Mouse (Mus musculus) liver, embryonic 11.5 days (tissue): ENCODE measurements around the gene Zkscan1. TPM values are rescaled to one million over a fixed set of nuclear protein-coding genes. Genes with fewer than 3 reads are reported as not detected.

Experiments
- ATAC-seq: fragments of 200-750 bp; cut with Nextera tagmentation; replicated peaks from 2 replicates; pipeline ENCODE4 v1.8.0; 2017; ENCODE audit warnings: moderate number of reproducible peaks, mild to moderate bottlenecking, moderate TSS enrichment, moderate library complexity; ENCODE audit not compliant: low FRiP score
- DNase-seq: peaks from one replicate; pipeline ENCODE4 v3.0.0-alpha.2; 2017; ENCODE audit warnings: low spot score
- H3K27ac ChIP-seq: fragments of 300-500 bp; sonication (generic); 2 replicates; pipeline ENCODE4 v1.5.1; 2014; ENCODE audit warnings: mild to moderate bottlenecking, low read depth, low read length, control low read depth
- H3K27me3 ChIP-seq: fragments of 300-500 bp; sonication (generic); replicated peaks from 2 replicates; pipeline ENCODE4 v1.6.1; 2014; ENCODE audit warnings: low read length, mixed read lengths; ENCODE audit not compliant: control insufficient read depth, insufficient read depth
- H3K36me3 ChIP-seq: fragments of 300-500 bp; sonication (generic); 2 replicates; pipeline ENCODE4 v1.6.1; 2014; ENCODE audit warnings: mild to moderate bottlenecking, low read length, moderate library complexity, mixed read lengths; ENCODE audit not compliant: control insufficient read depth, insufficient read depth
- H3K4me1 ChIP-seq: fragments of 300-500 bp; sonication (generic); replicated peaks from 2 replicates; pipeline ENCODE4 v1.6.1; 2014; ENCODE audit warnings: low read length, mixed read lengths; ENCODE audit not compliant: control insufficient read depth, insufficient read depth
- H3K4me2 ChIP-seq: fragments of 300-500 bp; sonication (generic); 2 replicates; pipeline ENCODE4 v1.6.1; 2014; ENCODE audit warnings: mild to moderate bottlenecking, control low read depth, moderate library complexity
- H3K4me3 ChIP-seq: fragments of 300-500 bp; sonication (generic); 2 replicates; pipeline ENCODE4 v1.5.1; 2014; ENCODE audit warnings: low read depth, low read length, control low read depth
- H3K9ac ChIP-seq: fragments of 300-500 bp; sonication (generic); 2 replicates; pipeline ENCODE4 v1.6.1; 2014; ENCODE audit warnings: low read depth, low read length, control low read depth
- H3K9me3 ChIP-seq: fragments of 300-500 bp; sonication (generic); 2 replicates; pipeline ENCODE4 v1.6.1; 2016; ENCODE audit warnings: low read length, inconsistent platforms, mixed read lengths; ENCODE audit not compliant: control insufficient read depth
- WGBS: fragments of 180-500 bp; shearing (Covaris S2); extraction: QIAGEN DNeasy Blood & Tissue Kit; methylation state at CpG from one replicate; pipeline ENCODE4 v1.1.7; 2014; 5-methylcytosine and 5-hydroxymethylcytosine counted together
- polyA plus RNA-seq: library from polyadenylated mRNA; unstranded; fragments of >200 nt; fragmentation: Nextera tagmentation; extraction: Ambion mirVana; gene quantifications from 2 replicates; pipeline ENCODE4 v1.2.1, GENCODE M21; 2014

The Zkscan1 gene
- polyA plus RNA-seq, 1 experiment from 2014 or later = 15.8 TPM

DNA sequence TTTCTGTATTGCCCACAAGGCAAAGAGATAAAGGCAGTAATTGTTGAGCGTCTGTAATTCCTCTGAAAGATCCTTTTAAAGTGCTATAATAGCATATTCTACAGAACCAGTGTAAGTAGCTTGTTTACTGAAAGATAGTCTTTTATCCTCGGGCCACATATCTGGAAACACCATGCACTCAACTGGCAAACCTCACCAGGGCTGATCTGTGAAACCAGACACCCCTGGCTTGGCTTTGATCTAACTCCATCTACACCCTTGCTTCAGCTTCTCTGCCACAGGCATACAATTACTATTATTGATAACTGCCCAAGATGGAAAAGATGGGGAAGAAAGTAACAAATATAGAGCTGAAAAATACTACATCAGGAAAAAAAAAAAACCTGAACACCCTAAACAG lies 377 bp upstream of the Zkscan1 start:
- no peak overlapping the region for H3K9ac ChIP-seq
- H3K27ac ChIP-seq = peak overlapping the region; percentile 46; the same call in 1 of the 2 replicates

DNA sequence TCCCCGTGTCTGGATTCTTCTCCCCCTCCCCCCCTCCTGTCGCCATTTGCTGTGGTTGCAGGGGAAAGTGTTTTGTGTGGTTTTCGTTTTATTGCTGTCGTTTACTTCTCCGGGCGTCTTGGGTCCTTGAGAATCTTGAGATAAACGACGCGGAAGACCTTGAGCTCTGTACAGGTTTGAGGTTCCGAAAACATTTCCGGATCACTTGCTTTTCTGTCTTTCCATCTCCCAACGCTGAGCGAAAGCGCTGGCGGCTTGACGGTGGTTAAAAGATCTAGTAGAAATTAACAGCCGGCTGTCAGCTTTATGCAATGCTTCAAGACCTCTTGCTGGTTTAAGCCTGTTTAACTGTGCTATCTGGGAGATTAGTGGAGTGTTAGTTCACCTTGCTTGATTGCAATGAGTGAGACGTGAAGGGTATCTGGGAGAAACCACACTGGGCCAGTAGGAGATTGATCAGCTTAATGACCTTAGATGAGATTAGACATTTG lies 582 bp downstream of the Zkscan1 start:
- Histone ChIP-seq H3K4me2 (peak overlapping the region; percentile 87), H3K36me3 (no peaks in the 10 kb centered on the region; the same call in 1 of the 2 replicates), H3K27me3 (no peaks in the 10 kb centered on the region), H3K9ac (peak overlapping the region; percentile 98), H3K4me3 (peak overlapping the region; percentile 95), H3K9me3 (no peaks in the 10 kb centered on the region), H3K4me1 (peaks cover 9% of the 10 kb centered on the region; the same call in 1 of the 2 replicates), H3K27ac (peak overlapping the region; percentile 85)
- ATAC-seq (no peak), DNase-seq (peak; percentile 35)
- under 1% methylated on average over 18 of the region's 18 CpGs for WGBS

More for the DNA sequence above, 377 bp upstream of the Zkscan1 start:
- ATAC-seq (peak; percentile 76), DNase-seq (no peak)
- Histone ChIP-seq H3K36me3 (no peaks in the 10 kb centered on the region; the same call in 1 of the 2 replicates), H3K4me3 (peak overlapping the region; percentile 95), H3K27me3 (no peaks in the 10 kb centered on the region), H3K4me2 (peak overlapping the region; percentile 87), H3K9me3 (no peaks in the 10 kb centered on the region), H3K4me1 (peaks cover 9% of the 10 kb centered on the region; the same call in 1 of the 2 replicates)
- WGBS = 26% methylated on average over 2 of the region's 2 CpGs

DNA sequence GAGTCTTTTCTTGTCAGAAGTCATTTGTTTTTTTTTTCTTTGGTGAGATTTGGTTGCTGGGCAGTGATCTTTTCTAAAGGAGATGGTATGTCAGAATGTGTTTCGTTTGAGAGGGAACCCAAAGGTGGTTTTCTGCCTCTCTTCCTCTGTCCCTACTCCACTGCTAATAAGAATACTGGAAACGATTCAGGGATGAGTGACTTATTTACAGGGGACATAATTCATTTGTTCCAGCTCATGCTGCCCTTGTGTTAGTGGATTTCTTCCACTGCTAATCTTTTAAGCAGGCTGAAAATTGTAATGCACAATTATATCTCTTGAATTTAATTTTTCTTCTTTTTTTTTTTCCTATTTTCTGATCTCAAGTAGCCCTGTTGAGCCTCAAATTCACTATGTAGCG lies 2.0 kb downstream of the Zkscan1 start:
- no peaks in the 10 kb centered on the region for H3K9me3 ChIP-seq
- H3K36me3 ChIP-seq = no peaks in the 10 kb centered on the region; the same call in 1 of the 2 replicates
- peaks cover 9% of the 10 kb centered on the region; the same call in 1 of the 2 replicates for H3K4me1 ChIP-seq
- DNase-seq (no peak), ATAC-seq (no peak)
- H3K27me3 ChIP-seq = no peaks in the 10 kb centered on the region
- H3K4me3 ChIP-seq = peak overlapping the region; percentile 95; the same call in 1 of the 2 replicates
- peak overlapping the region; percentile 87; the same call in 1 of the 2 replicates for H3K4me2 ChIP-seq
- 89% methylated on average over 3 of the region's 3 CpGs for WGBS
- H3K27ac ChIP-seq = no peak overlapping the region
- H3K9ac ChIP-seq = no peak overlapping the region

DNA sequence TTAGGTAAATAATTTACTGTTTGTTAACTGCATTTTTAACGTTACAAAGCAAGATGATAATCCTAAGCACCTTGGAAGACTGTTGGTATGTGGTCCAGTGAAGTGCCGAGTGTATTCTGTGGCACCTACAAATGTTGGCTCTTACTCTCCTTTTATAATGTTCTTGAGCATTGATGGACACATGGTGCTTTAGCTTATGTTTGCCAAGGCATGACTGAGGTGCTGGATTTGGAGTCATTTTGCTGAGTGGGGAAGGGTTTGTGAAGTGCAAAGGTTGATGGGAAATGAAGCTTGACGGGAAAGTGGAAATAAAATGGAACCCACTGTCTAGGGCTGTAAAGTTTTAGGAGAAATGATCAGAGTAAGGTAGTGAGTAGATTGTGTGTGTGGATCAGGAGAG lies 3.5 kb downstream of the Zkscan1 start:
- no peak overlapping the region for H3K4me3 ChIP-seq
- no peaks in the 10 kb centered on the region for H3K27me3 ChIP-seq
- no peaks in the 10 kb centered on the region for H3K9me3 ChIP-seq
- ATAC-seq (no peak), DNase-seq (no peak)
- H3K27ac ChIP-seq = no peak overlapping the region
- H3K4me2 ChIP-seq = no peak overlapping the region
- H3K4me1 ChIP-seq = peaks cover 9% of the 10 kb centered on the region; the same call in 1 of the 2 replicates
- peaks cover 6% of the 10 kb centered on the region for H3K36me3 ChIP-seq
- H3K9ac ChIP-seq = no peak overlapping the region
- WGBS = 83% methylated on average over 3 of the region's 3 CpGs

DNA sequence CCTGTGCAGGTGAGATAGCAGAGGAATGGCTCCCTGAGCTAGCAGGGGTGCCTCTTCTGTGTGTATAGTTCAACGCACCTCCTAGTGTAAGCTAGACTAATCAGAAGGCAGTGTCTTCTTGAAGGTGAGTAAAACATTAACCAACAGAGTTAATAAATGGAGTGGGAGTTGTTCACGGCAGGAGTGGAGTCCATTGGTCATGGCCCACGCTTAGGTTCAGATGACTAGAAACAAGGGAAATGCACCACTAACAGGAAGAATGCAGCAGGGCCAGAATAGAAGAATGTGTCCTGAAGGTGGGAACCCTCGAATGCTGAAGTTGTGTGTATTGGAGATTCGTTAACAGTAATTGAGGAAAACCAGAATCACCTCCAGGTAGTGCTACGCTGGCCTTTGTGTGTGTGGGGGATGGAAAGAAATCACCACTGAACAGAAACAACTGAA lies 4.2 kb downstream of the Zkscan1 start:
- H3K4me2 ChIP-seq = peak overlapping the region; percentile 40; the same call in 1 of the 2 replicates
- no peak overlapping the region for H3K27ac ChIP-seq
- H3K9ac ChIP-seq = no peak overlapping the region
- ATAC-seq (0 out of 2 replicates have a peak, but pooled peaks have one; percentile 8), DNase-seq (no peak)
- 80% methylated on average over 6 of the region's 6 CpGs for WGBS
- no peaks in the 10 kb centered on the region for H3K9me3 ChIP-seq
- no peaks in the 10 kb centered on the region for H3K27me3 ChIP-seq
- no peak overlapping the region for H3K4me3 ChIP-seq
- peaks cover 10% of the 10 kb centered on the region for H3K36me3 ChIP-seq
- peaks cover 7% of the 10 kb centered on the region; the same call in 1 of the 2 replicates for H3K4me1 ChIP-seq

DNA sequence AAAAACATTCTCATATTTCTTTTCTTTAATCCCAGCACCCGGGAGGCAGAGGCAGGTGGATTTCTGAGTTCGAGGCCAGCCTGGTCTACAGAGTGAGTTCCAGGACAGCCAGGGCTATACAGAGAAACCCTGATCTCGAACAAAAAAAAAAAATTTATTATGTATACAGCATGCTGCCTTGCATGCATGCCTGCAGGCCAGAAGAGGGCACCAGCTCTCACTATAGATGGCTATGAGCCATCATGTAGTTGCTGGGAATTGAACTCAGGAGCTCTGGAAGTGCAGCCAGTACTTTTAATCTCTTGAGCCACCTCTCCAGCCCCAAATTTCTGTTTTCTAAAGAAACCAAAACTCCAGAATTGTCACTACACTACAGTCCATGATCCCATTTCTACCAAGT lies 5.4 kb downstream of the Zkscan1 start:
- Histone ChIP-seq H3K9ac (no peak overlapping the region), H3K9me3 (no peaks in the 10 kb centered on the region), H3K4me2 (no peak overlapping the region), H3K27me3 (no peaks in the 10 kb centered on the region), H3K4me1 (peaks cover 5% of the 10 kb centered on the region; the same call in 1 of the 2 replicates), H3K36me3 (peaks cover 18% of the 10 kb centered on the region), H3K4me3 (no peak overlapping the region), H3K27ac (no peak overlapping the region)
- 79% methylated on average over 3 of the region's 3 CpGs for WGBS
- ATAC-seq (no peak), DNase-seq (no peak)

DNA sequence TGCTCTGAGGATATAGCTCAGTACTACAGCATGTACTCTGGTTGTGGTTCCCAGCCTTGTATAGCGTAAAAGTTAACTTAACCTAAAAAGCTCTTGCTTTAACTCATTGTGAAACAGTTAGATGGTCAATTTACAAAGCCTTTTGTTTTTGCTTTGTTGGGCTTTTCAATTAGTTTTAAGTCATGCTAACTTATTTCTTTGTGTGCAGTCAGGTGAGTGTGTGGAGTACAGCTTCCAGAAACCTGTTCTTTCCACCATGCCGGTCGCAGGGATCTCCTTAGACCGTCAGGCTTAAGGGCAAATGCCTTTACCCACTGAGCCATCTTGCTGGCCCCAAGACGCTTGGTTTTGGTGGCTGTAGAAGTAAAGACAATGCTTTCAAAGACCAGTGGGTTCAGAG lies 5.9 kb downstream of the Zkscan1 start:
- no peak overlapping the region for H3K9ac ChIP-seq
- no peak overlapping the region for H3K27ac ChIP-seq
- WGBS = 97% methylated on average over 5 of the region's 5 CpGs
- H3K4me3 ChIP-seq = no peak overlapping the region
- H3K36me3 ChIP-seq = peaks cover 18% of the 10 kb centered on the region
- no peaks in the 10 kb centered on the region for H3K27me3 ChIP-seq
- DNase-seq (no peak), ATAC-seq (no peak)
- H3K4me1 ChIP-seq = peaks cover 5% of the 10 kb centered on the region; the same call in 1 of the 2 replicates
- H3K9me3 ChIP-seq = no peaks in the 10 kb centered on the region
- H3K4me2 ChIP-seq = no peak overlapping the region

DNA sequence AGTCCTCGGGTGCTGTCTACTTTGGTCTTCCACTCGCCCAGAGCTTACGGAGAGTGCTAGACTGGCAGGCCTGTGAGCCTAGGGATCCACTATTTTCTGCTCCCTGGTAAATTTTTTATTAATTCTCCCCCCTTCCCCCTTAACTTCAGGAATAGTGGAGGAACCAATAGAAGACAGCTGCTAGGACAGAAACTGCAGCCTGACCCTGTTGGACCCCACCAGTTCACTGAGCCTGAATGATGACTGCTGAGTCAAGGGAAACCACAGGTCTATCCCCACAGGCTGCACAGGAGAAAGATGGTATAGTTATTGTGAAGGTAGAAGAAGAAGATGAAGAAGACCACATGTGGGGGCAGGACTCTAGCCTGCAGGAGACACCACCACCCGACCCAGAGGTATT lies 7.9 kb downstream of the Zkscan1 start:
- 95% methylated on average over 4 of the region's 4 CpGs for WGBS

DNA sequence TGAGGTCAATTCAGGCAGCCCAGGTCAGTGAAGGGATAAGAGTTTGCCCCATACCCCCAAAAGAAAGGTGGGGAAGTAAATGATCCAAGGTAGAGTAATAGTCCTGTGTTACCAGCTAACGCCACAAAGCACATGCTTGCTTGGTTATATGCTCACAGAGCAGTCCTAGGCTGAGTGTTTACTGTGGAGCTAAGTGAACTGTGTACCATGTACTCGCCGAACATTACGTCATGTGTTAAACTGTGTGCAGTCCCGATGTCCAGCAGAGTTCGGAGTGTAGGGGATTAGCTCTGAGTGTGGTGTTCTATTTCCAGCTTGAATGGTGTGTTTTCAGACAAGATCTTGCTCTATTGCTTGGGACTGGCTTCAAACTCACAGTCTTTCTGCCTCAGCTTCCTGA lies 9.6 kb downstream of the Zkscan1 start:
- no peak for ATAC-seq

More for the DNA sequence above, 7.9 kb downstream of the Zkscan1 start:
- H3K27me3 ChIP-seq = no peaks in the 10 kb centered on the region
- H3K4me3 ChIP-seq = no peak overlapping the region
- H3K9ac ChIP-seq = no peak overlapping the region
- H3K9me3 ChIP-seq = no peaks in the 10 kb centered on the region
- H3K36me3 ChIP-seq = peaks cover 32% of the 10 kb centered on the region
- H3K4me2 ChIP-seq = no peak overlapping the region
- no peak overlapping the region for H3K27ac ChIP-seq
- 0 out of 2 replicates have a peak, but pooled peaks cover 5% of the 10 kb centered on the region for H3K4me1 ChIP-seq
- no peak for ATAC-seq
- no peak for DNase-seq

More for the DNA sequence above, 9.6 kb downstream of the Zkscan1 start:
- no peak overlapping the region for H3K27ac ChIP-seq
- no peak for DNase-seq
- no peaks in the 10 kb centered on the region for H3K27me3 ChIP-seq
- 93% methylated on average over 6 of the region's 6 CpGs for WGBS
- no peak overlapping the region for H3K4me3 ChIP-seq
- H3K9me3 ChIP-seq = no peaks in the 10 kb centered on the region
- H3K4me1 ChIP-seq = no peaks in the 10 kb centered on the region
- no peak overlapping the region for H3K9ac ChIP-seq
- H3K4me2 ChIP-seq = no peak overlapping the region
- peaks cover 47% of the 10 kb centered on the region for H3K36me3 ChIP-seq
